Mouse (Mus musculus): Measurements from ENCODE around the gene Car12.
"Not testable (repeated sequence)": the region's sequence is repeated elsewhere in the genome, so short reads cannot be mapped to it uniquely, and the experiment has no call there.

Gene Car12

GRCm38 (mm10) chr9:66784552-66784951, 71.1 kb downstream of the Car12 start:
- DNase-seq, result peak; percentile 35

- peak; percentile 9 for DNase-seq
These were observed 74.3 kb downstream of the Car12 start for GRCm38 (mm10) chr9:66787821-66788220.

GRCm38 (mm10) chr9:66794629-66795463, 81.4 kb downstream of the Car12 start:
- no peak for DNase-seq

GRCm38 (mm10) chr9:66795464-66796324, 82.2 kb downstream of the Car12 start, which contains the start of gene Aph1b:
Aph1b (minus strand) TSS chr9:66795490.
- DNase-seq, result peak; percentile 90

GRCm38 (mm10) chr9:66796739-66797138, 83.3 kb downstream of the Car12 start, which contains the start of gene Gm10647:
Gm10647 (plus strand) TSS chr9:66797039.
- no peak for DNase-seq

- no peak for DNase-seq
These were observed 88.5 kb downstream of the Car12 start for GRCm38 (mm10) chr9:66801947-66802346.

- not testable (repeated sequence) for DNase-seq
These were observed 92.5 kb downstream of the Car12 start for GRCm38 (mm10) chr9:66805951-66806350.

- DNase-seq, result no peak
These were observed 99.9 kb downstream of the Car12 start for GRCm38 (mm10) chr9:66813392-66813791.
